Mouse (Mus musculus) CD8-positive naive resting alpha-beta T cell, adult 2 months (primary cell): ENCODE measurements around the gene Ntsr2.
"Not testable (repeated sequence)": the region's sequence is repeated elsewhere in the genome, so short reads cannot be mapped to it uniquely, and the experiment has no call there.

ENCODE experiments used
- DNase-seq, 2 experiments: peaks; one replicate each; pipeline ENCODE4 v3.0.0; 2022; ENCODE audit warnings: low read depth in 2 of 2, low spot score in 2 of 2

Gene Ntsr2

GRCm38 (mm10) chr12:16648273-16648672 is 4.9 kb upstream of the Ntsr2 start:
- DNase-seq: no peak

DNA sequence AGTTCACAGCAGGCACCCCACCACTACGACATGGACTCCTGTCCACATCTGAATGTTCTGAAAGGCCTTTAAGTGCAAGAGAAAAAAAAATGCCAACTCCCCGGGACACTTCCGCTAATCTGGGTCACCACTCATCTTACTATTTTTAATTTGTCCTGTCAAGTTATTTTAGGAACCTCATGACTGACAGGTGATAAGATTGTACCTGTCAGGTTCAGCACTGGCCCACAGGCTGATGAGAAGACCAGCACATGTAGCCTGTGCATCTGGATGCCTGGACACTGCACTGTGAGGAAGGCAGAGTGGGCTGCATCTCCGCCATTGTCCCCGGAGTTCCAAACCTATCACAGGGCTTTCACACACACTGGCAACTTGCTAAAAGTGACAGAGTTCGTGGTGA is 3.4 kb upstream of the Ntsr2 start:
- no peak for DNase-seq

DNA sequence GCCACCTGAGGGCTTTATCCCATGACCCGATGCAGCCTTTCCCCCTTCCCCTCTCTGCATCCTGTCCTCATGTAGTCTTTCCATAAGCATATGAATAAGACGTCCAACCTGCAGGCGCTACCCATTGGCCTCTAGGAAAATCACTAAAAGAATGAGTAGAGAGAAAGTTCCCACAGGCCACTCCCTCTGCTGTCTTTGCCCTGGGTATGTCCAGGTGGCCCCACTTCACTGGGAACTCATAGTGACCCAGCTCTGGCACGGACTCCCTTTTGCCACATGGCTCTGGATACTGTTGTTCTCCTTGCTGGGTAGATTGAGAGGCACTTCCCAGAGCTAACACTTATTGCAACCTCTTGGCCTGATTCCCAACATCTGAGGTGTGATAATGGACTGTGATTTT is 2.4 kb downstream of the Ntsr2 start:
- DNase-seq: no peak

GRCm38 (mm10) chr12:16656906-16657875 is 4.0 kb downstream of the Ntsr2 start:
- DNase-seq: no peak

GRCm38 (mm10) chr12:16661459-16661858 is 8.3 kb downstream of the Ntsr2 start:
- DNase-seq: no peak

DNA sequence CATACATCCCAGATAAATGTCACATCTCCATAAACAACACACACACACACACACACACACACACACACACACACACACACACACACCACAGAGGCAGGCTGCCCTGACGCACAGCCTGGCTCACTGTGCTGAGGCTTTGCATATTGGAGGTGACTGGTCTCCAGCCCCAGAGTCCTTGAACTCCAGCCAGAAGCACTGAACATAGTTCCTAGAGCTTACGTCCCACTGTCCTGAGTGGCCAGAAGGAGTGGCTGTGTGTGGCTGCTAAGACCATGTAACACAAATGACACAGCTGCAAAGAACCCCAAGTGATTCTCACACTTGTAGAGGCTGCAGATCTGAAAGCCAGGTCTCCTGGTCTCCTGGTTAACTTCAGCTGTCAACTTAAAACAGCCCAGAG is 8.8 kb downstream of the Ntsr2 start:
- no peak for DNase-seq

- DNase-seq: no peak
These were observed 9.9 kb downstream of the Ntsr2 start for GRCm38 (mm10) chr12:16662955-16663585.

GRCm38 (mm10) chr12:16665022-16665421 is 11.8 kb downstream of the Ntsr2 start:
- no peak for DNase-seq

DNA sequence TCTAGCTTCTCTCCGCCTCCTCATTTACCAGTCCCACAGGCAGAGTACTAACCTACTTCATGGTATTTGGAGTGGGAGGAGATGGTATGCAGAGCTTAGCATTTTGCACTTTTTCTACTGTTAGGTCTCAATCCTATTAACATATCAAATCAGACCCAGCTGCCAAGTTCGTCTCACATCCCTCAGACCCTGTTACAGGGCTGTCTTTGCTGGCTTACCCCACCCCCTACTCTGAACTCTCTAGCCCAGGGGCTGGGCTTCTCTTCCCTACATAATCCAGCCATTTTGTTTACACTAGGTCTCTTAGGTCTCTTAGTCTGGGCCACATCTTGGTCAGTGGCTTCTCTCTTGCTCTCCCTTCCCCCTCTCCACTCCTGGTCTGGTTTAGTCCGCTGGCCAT is 16.0 kb downstream of the Ntsr2 start:
- no peak for DNase-seq

DNA sequence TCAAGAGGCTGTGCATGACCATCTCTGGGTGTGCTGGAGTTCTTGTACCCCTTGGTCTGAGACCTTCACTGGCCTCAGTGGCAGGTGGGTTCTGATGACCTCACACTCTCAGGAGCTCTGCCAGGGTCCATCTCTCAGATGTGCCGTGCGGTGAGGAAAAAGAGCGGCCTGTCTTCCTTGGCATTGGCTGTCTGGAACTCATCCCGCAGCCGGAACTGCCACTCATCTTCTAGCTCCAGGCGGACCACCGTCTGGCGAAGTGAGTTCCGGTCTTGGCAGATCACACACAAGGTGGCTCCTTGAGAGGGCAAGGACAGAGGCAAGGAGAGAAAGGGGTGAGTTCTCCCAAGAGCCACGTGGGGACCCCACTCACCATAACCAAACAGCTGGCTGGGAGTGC is 19.1 kb downstream of the Ntsr2 start:
- DNase-seq: no peak

- no peak for DNase-seq
These were observed 37.4 kb downstream of the Ntsr2 start for GRCm38 (mm10) chr12:16690631-16691030.

GRCm38 (mm10) chr12:16694783-16695182 is 41.6 kb downstream of the Ntsr2 start:
- DNase-seq: no peak

GRCm38 (mm10) chr12:16695252-16695651 is 42.1 kb downstream of the Ntsr2 start:
- DNase-seq: not testable (repeated sequence)

DNA sequence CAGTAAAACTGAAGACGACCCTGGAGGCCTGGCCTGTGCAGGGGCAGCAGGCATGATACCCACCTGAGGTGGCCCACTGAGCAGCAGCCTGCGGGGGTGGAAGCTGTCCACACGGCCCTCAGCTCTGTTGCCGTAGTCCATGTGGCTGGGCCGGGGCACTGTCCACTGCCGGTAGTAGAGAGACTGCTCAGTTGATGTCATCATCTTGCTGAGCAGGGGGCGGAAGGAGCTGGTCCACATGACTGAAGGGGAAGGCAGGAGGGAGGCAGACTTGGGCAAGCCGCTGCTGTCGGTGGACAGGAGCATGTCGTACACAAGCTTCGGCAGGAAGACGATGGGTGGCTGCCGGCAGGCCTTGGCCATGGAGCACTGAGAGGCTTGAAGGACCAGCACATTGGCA is 43.0 kb downstream of the Ntsr2 start:
- no peak for DNase-seq

DNA sequence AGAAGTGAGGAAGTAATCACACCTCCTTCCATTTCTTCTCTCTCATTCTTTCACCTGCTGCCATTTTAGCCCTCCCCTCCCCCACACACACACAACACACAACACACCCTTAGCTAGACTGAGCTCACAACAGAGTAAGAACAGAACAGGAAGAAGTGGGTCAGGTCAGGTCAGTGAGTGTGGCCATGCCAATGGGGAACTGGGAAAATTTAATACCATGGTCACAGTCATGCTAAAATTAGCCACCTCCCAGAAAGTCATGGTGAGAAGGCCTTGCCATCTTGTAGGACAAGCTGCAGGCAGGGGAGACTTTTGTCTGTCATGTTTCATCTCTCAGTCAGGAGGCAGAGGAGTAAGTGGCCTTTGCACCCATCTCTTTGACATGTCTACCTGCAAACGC is 45.5 kb downstream of the Ntsr2 start:
- DNase-seq: no peak
